Mouse (Mus musculus): ENCODE results near the gene Tgfb1i1. TPM values are rescaled to one million over a fixed set of nuclear protein-coding genes. Genes with fewer than 3 reads are reported as not detected.
A peak's percentile ranks its signal among the peaks of the same experiment; 100 is the strongest.

Gene Tgfb1i1
- polyA plus RNA-seq (2015; fragmentation: Nextera tagmentation; extraction: Ambion mirVana): 15.0 and 16.8 TPM in 2 replicates

DNA sequence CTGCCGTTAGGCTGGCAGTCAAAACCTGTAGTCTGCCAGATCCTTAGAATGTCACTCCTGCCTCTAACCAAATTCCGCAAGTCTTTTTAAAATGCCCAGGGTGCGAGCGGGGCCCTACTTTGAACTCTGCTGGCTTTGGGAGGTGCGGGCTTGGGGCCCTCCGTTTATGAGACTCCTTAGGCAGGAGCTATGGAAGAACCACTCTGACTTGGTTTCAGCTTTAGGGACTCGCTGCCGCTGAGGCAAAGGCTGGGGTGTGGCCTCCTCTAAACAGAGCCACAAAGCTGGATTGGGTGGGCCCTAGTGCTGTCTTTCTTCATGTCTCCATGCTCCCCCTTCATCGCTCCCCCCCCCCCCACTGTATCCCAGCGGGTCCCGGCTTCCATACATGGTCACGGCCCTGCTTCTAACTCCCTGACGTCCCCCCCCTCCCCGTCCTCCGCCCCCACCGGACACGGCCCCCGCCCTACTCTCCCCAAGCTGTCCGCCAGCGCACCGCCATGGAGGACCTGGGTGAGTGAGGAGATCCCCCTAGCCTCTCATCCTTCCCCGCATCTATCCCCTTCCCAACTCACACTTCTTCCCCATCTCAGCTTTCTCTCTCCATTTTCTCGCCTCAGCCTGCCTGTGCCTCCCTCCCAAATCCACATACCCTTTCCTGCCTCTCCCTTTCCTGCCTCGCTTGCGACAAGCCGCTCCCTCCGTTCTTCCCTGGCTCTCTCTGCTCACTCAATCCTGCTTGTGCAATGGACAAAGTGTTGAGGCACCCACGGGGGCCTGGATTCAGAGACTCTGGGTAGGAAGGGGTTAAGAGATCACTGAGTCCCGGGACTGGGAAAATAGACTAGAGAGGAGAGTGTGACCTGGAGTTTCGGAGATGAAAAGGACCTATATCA is at the start of gene Tgfb1i1:
Gene Tgfb1i1, plus strand, starts transcription at position 317 of the 896 bp plus-strand sequence.
- H3K4me3 ChIP-seq (replicated peaks; ENCODE audit: low read length): peak within 1 kb of the TSS; percentile 44
- no peaks in the 10 kb centered on the region for H3K36me3 ChIP-seq (ENCODE audit: control insufficient read depth, insufficient read depth)
- peaks cover 15% of the 10 kb centered on the region for H3K4me1 ChIP-seq (replicated peaks; ENCODE audit: control insufficient read depth, insufficient read depth, low read length)
- peak; percentile 52 for ATAC-seq
- 2% methylated on average over 22 of the region's 30 CpGs for WGBS
- no peaks in the 10 kb centered on the region for H3K9me3 ChIP-seq (ENCODE audit: control insufficient read depth, low read length)
- H3K9ac ChIP-seq (replicated peaks; ENCODE audit: low read depth, low read length): peak within 1 kb of the TSS; percentile 61
- no peaks in the 10 kb centered on the region for H3K27me3 ChIP-seq (replicated peaks; ENCODE audit: control insufficient read depth, insufficient read depth, low read length)
- H3K27ac ChIP-seq (ENCODE audit: low read length): peak within 1 kb of the TSS; percentile 59
- peak within 1 kb of the TSS; percentile 67 for H3K4me2 ChIP-seq (ENCODE audit: low read length)

DNA sequence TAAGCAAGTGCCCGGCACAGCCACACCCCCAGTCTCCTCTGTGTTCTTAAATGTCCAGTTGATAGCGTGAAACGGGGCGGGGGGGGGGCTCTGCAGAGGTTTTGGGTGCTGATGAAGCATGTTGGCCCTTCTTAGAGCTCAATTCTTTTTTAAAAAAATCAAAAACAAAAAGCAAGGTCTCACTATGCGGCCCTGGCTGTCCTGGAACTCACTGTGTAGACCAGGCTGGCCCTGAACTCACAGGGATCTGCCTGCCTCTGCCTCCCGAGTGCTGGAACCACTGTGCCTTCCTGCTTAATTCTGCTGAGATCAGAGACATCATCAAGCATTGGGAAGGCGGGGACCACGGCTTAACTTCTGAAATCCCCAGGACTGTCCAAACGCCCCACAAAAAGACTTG is 45.0 kb upstream of the Tgfb1i1 start:
- H3K9me3 ChIP-seq (ENCODE audit: control insufficient read depth, low read length): no peaks in the 10 kb centered on the region
- H3K36me3 ChIP-seq (ENCODE audit: control insufficient read depth, insufficient read depth): no peaks in the 10 kb centered on the region
- no peak for ATAC-seq
- H3K9ac ChIP-seq (replicated peaks; ENCODE audit: low read depth, low read length): no peak overlapping the region
- WGBS: 87% methylated on average over 9 of the region's 9 CpGs
- H3K4me2 ChIP-seq (ENCODE audit: low read length): no peak overlapping the region
- H3K27ac ChIP-seq (ENCODE audit: low read length): no peak overlapping the region
- H3K27me3 ChIP-seq (replicated peaks; ENCODE audit: control insufficient read depth, insufficient read depth, low read length): no peaks in the 10 kb centered on the region
- H3K4me1 ChIP-seq (replicated peaks; ENCODE audit: control insufficient read depth, insufficient read depth, low read length): no peaks in the 10 kb centered on the region
- H3K4me3 ChIP-seq (replicated peaks; ENCODE audit: low read length): no peak overlapping the region

DNA sequence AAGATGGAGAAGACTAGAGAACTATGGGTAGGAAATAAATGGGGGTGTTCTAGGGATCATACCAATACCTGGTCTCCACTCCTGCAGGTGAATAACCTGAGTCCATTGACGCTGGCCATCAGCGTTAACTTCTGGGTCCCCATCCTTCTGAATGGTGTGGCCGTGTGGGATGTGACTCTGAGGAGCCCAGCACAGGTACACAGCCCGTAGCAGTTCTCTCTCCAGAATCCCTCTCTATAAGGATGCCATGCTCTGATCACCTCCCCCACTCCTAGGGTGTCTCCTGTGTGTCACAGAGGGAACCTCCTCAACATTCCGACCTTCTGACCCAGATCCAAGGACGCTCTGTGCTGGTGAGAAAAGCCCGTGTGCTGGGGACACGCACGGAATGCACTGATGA is 43.5 kb upstream of the Tgfb1i1 start:
- Histone ChIP-seq H3K4me1 (replicated peaks; ENCODE audit: control insufficient read depth, insufficient read depth, low read length) (no peaks in the 10 kb centered on the region), H3K9me3 (ENCODE audit: control insufficient read depth, low read length) (no peaks in the 10 kb centered on the region), H3K27me3 (replicated peaks; ENCODE audit: control insufficient read depth, insufficient read depth, low read length) (no peaks in the 10 kb centered on the region), H3K36me3 (ENCODE audit: control insufficient read depth, insufficient read depth) (no peaks in the 10 kb centered on the region), H3K9ac (replicated peaks; ENCODE audit: low read depth, low read length) (no peak overlapping the region), H3K27ac (ENCODE audit: low read length) (no peak overlapping the region), H3K4me3 (replicated peaks; ENCODE audit: low read length) (no peak overlapping the region), H3K4me2 (ENCODE audit: low read length) (no peak overlapping the region)
- WGBS: 82% methylated on average over 9 of the region's 9 CpGs
- ATAC-seq: no peak

DNA sequence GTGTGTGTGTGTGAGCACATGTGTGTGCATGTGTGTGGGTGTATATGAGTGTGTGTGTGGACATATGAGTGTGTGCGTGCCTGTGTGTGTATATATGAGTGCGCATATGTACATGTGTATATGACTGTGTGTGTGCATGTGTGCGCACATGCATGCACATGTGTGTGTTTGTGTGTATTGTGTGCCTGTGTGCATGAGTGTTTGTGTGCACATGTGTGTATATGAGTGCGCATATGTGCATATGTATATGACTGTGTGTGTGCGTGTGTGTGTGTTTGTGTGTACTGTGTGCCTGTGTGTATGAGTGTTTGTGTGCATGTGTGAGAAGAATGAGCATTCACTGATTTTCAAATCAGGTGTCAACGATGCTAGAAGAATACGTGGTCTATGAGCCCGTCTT is 42.4 kb upstream of the Tgfb1i1 start:
- H3K4me1 ChIP-seq (replicated peaks; ENCODE audit: control insufficient read depth, insufficient read depth, low read length): no peaks in the 10 kb centered on the region
- H3K9ac ChIP-seq (replicated peaks; ENCODE audit: low read depth, low read length): no peak overlapping the region
- no peak overlapping the region for H3K27ac ChIP-seq (ENCODE audit: low read length)
- H3K4me2 ChIP-seq (ENCODE audit: low read length): no peak overlapping the region
- H3K4me3 ChIP-seq (replicated peaks; ENCODE audit: low read length): no peak overlapping the region
- H3K9me3 ChIP-seq (ENCODE audit: control insufficient read depth, low read length): no peaks in the 10 kb centered on the region
- no peaks in the 10 kb centered on the region for H3K36me3 ChIP-seq (ENCODE audit: control insufficient read depth, insufficient read depth)
- ATAC-seq: no peak
- 83% methylated on average over 8 of the region's 8 CpGs for WGBS
- H3K27me3 ChIP-seq (replicated peaks; ENCODE audit: control insufficient read depth, insufficient read depth, low read length): no peaks in the 10 kb centered on the region

DNA sequence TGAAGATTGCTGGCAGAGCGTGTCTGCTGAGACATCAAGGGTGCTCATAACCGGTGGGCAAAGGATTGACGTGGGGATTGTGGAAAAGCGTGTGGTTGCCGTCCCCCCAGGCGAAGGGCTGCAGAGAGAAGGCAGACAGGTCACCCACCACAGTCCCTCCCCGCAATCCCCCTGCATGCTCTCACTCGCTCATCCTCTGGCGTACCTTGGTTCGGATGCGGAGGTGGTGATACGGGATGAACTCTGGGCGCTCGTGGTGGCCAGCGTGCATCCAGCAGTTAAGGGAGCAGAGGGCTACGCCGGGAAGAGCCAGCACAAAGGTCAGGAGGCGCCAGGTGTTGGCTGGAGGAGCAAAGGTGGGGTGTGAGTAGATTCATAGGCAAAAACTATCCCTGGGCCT is 40.9 kb upstream of the Tgfb1i1 start:
- H3K27me3 ChIP-seq (replicated peaks; ENCODE audit: control insufficient read depth, insufficient read depth, low read length): no peaks in the 10 kb centered on the region
- H3K9ac ChIP-seq (replicated peaks; ENCODE audit: low read depth, low read length): no peak overlapping the region
- H3K4me2 ChIP-seq (ENCODE audit: low read length): no peak overlapping the region
- no peaks in the 10 kb centered on the region for H3K9me3 ChIP-seq (ENCODE audit: control insufficient read depth, low read length)
- no peak for ATAC-seq
- WGBS: 89% methylated on average over 18 of the region's 18 CpGs
- H3K36me3 ChIP-seq (ENCODE audit: control insufficient read depth, insufficient read depth): no peaks in the 10 kb centered on the region
- H3K27ac ChIP-seq (ENCODE audit: low read length): no peak overlapping the region
- no peak overlapping the region for H3K4me3 ChIP-seq (replicated peaks; ENCODE audit: low read length)
- H3K4me1 ChIP-seq (replicated peaks; ENCODE audit: control insufficient read depth, insufficient read depth, low read length): no peaks in the 10 kb centered on the region

DNA sequence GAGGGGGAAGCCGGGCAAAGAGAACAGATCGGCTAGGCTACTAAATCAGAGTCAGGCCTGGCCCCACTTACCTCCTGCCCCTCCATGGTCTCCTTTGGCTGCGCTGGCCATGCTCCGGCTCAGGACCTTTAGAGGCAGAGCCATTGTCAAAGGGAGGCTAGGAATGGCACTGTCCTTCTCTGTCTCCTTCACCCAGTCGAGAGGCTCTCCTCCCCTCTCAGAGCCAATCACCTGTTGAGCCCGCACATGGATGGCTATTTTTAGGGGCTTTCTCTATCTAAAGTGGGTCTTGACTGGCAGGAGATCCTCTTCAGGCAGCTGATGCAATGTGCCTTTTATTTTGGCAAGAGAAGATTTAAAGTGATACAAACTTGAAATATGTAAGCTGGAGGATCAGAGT is 40.5 kb upstream of the Tgfb1i1 start, which contains the start of gene Cox6a2:
Gene Cox6a2, minus strand, starts transcription at position 236 of the 400 bp plus-strand sequence.
- no peak within 1 kb of the TSS for H3K4me3 ChIP-seq (replicated peaks; ENCODE audit: low read length)
- no peaks in the 10 kb centered on the region for H3K27me3 ChIP-seq (replicated peaks; ENCODE audit: control insufficient read depth, insufficient read depth, low read length)
- H3K4me1 ChIP-seq (replicated peaks; ENCODE audit: control insufficient read depth, insufficient read depth, low read length): no peaks in the 10 kb centered on the region
- H3K4me2 ChIP-seq (ENCODE audit: low read length): no peak within 1 kb of the TSS
- H3K36me3 ChIP-seq (ENCODE audit: control insufficient read depth, insufficient read depth): no peaks in the 10 kb centered on the region
- 78% methylated on average over 6 of the region's 6 CpGs for WGBS
- H3K9ac ChIP-seq (replicated peaks; ENCODE audit: low read depth, low read length): no peak within 1 kb of the TSS
- no peak for ATAC-seq
- H3K27ac ChIP-seq (ENCODE audit: low read length): no peak within 1 kb of the TSS
- H3K9me3 ChIP-seq (ENCODE audit: control insufficient read depth, low read length): no peaks in the 10 kb centered on the region

DNA sequence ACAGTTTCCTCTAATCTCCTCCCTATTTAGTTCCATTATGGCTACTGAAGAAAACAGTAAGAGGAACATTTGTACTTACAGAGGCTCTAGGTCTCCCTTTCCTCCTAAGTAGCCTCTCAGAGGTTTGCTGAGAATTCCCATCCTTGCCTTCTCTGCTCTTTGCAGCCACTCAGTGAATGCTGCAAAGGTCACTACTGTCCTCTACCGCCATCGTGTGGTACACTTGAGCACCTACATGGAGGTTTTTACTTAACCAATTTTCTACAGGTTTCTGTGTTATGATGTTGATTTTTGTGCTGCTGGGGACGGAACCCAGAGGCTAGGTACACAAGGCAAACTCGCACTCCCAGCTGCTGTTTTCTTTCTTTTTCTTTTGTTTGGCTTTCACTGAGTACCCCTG is 38.4 kb upstream of the Tgfb1i1 start:
- ATAC-seq: no peak

DNA sequence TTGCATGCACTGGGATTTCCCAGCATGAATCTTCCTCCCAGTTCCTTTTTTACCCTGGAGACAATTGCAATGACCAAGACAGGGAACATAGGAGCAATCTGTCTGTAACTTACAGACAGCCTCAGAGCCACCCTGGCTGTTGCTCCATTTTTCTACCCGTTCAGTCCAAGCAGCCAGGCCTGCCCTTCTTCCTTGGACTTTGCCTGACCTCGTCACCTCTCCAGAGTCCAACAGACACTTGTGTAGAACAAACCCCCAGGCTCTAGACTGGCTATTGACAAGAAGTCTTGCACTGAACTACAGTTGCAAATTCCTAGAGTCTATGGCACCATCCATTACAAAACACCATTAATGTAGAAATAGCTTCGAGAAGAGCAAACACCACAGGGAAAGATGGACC is 36.8 kb upstream of the Tgfb1i1 start:
- Histone ChIP-seq H3K9me3 (ENCODE audit: control insufficient read depth, low read length) (no peaks in the 10 kb centered on the region), H3K4me3 (replicated peaks; ENCODE audit: low read length) (no peak overlapping the region), H3K4me1 (replicated peaks; ENCODE audit: control insufficient read depth, insufficient read depth, low read length) (no peaks in the 10 kb centered on the region), H3K9ac (replicated peaks; ENCODE audit: low read depth, low read length) (no peak overlapping the region), H3K27ac (ENCODE audit: low read length) (no peak overlapping the region), H3K36me3 (ENCODE audit: control insufficient read depth, insufficient read depth) (no peaks in the 10 kb centered on the region), H3K27me3 (replicated peaks; ENCODE audit: control insufficient read depth, insufficient read depth, low read length) (no peaks in the 10 kb centered on the region), H3K4me2 (ENCODE audit: low read length) (no peak overlapping the region)
- no peak for ATAC-seq
- 65% methylated on average over 3 of the region's 3 CpGs for WGBS

More for the DNA sequence above, 38.4 kb upstream of the Tgfb1i1 start:
- H3K4me2 ChIP-seq (ENCODE audit: low read length): no peak overlapping the region
- no peaks in the 10 kb centered on the region for H3K4me1 ChIP-seq (replicated peaks; ENCODE audit: control insufficient read depth, insufficient read depth, low read length)
- H3K4me3 ChIP-seq (replicated peaks; ENCODE audit: low read length): no peak overlapping the region
- H3K27ac ChIP-seq (ENCODE audit: low read length): no peak overlapping the region
- 5% methylated on average over 4 of the region's 4 CpGs for WGBS
- no peaks in the 10 kb centered on the region for H3K27me3 ChIP-seq (replicated peaks; ENCODE audit: control insufficient read depth, insufficient read depth, low read length)
- H3K9ac ChIP-seq (replicated peaks; ENCODE audit: low read depth, low read length): no peak overlapping the region
- no peaks in the 10 kb centered on the region for H3K36me3 ChIP-seq (ENCODE audit: control insufficient read depth, insufficient read depth)
- no peaks in the 10 kb centered on the region for H3K9me3 ChIP-seq (ENCODE audit: control insufficient read depth, low read length)

DNA sequence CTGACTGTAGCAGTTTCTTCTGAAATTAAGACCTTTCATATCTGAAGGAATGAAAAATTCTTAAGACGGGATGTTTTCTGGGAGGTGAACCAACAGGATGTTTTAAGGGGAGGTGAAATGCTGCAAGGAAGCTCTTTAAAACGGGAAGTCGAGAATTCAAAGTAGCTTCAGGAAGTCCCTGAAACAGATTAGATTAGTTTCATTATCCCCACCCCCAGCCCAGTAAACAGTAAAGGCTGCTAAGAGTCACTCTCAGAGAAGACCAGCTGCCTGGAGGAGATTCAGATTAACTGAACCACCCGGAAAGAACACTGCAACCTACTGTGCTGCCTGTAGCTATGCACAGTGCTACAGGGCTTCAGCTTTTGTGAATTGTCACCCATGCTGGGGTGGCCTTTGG is 26.7 kb upstream of the Tgfb1i1 start:
- H3K27ac ChIP-seq (ENCODE audit: low read length): no peak overlapping the region
- H3K4me3 ChIP-seq (replicated peaks; ENCODE audit: low read length): no peak overlapping the region
- no peak for ATAC-seq
- no peaks in the 10 kb centered on the region for H3K36me3 ChIP-seq (ENCODE audit: control insufficient read depth, insufficient read depth)
- no peak overlapping the region for H3K9ac ChIP-seq (replicated peaks; ENCODE audit: low read depth, low read length)
- no peaks in the 10 kb centered on the region for H3K27me3 ChIP-seq (replicated peaks; ENCODE audit: control insufficient read depth, insufficient read depth, low read length)
- H3K9me3 ChIP-seq (ENCODE audit: control insufficient read depth, low read length): no peaks in the 10 kb centered on the region
- H3K4me2 ChIP-seq (ENCODE audit: low read length): no peak overlapping the region
- no peaks in the 10 kb centered on the region for H3K4me1 ChIP-seq (replicated peaks; ENCODE audit: control insufficient read depth, insufficient read depth, low read length)
- WGBS: 90% methylated on average over 4 of the region's 4 CpGs

Data from forebrain, embryonic 16.5 days (tissue).